Mouse (Mus musculus) lung, postnatal 0 days (tissue): ENCODE measurements around the gene Cd101. TPM values are rescaled to one million over a fixed set of nuclear protein-coding genes. Genes with fewer than 3 reads are reported as not detected.

Experiments
- ATAC-seq: fragments of 200-750 bp; cut with Nextera tagmentation; 2 replicates; pipeline ENCODE4 v1.8.0; 2017; ENCODE audit warnings: moderate library complexity
- DNase-seq: peaks from one replicate; pipeline ENCODE4 v3.0.0-alpha.2; 2016; ENCODE audit warnings: low spot score
- H3K27ac ChIP-seq: fragments of 300-500 bp; sonication (generic); 2 replicates; pipeline ENCODE4 v1.5.1; 2014; ENCODE audit warnings: antibody characterized with exemption, mild to moderate bottlenecking, low read length, mixed read lengths
- H3K27me3 ChIP-seq: fragments of 300-500 bp; sonication (generic); replicated peaks from 2 replicates; pipeline ENCODE4 v1.6.1; 2014; ENCODE audit warnings: low read length, mixed read lengths; ENCODE audit not compliant: insufficient read depth
- H3K36me3 ChIP-seq: fragments of 300-500 bp; sonication (generic); 2 replicates; pipeline ENCODE4 v1.6.1; 2014; ENCODE audit warnings: low read length, mixed read lengths; ENCODE audit not compliant: insufficient read depth
- H3K4me1 ChIP-seq: fragments of 300-500 bp; sonication (generic); 2 replicates; pipeline ENCODE4 v1.6.1; 2014; ENCODE audit warnings: antibody characterized with exemption, low read depth, low read length, mixed read lengths; ENCODE audit not compliant: insufficient read depth
- H3K4me2 ChIP-seq: fragments of 300-500 bp; sonication (generic); replicated peaks from 2 replicates; pipeline ENCODE4 v1.6.1; 2014; ENCODE audit warnings: low read depth, mild to moderate bottlenecking, low read length, moderate library complexity, mixed read lengths
- H3K4me3 ChIP-seq: fragments of 300-500 bp; sonication (generic); 2 replicates; pipeline ENCODE4 v1.5.1; 2014; ENCODE audit warnings: low read depth, low read length
- H3K9ac ChIP-seq: fragments of 300-500 bp; sonication (generic); replicated peaks from 2 replicates; pipeline ENCODE4 v1.6.1; 2014; ENCODE audit warnings: low read depth, mild to moderate bottlenecking
- H3K9me3 ChIP-seq: fragments of 300-500 bp; sonication (generic); 2 replicates; pipeline ENCODE4 v1.6.1; 2016; ENCODE audit warnings: low read length, mixed read lengths
- CTCF ChIP-seq: IDR thresholded peaks from 2 replicates; pipeline ENCODE4 v1.5.1; 2016; ENCODE audit warnings: antibody characterized with exemption, mild to moderate bottlenecking
- EP300 ChIP-seq: IDR thresholded peaks from 2 replicates; pipeline ENCODE4 v1.6.1; 2016; ENCODE audit warnings: antibody characterized with exemption, mild to moderate bottlenecking, control low read depth
- WGBS: fragments of 180-500 bp; shearing (Covaris S2); extraction: QIAGEN DNeasy Blood & Tissue Kit; methylation state at CpG from one replicate; pipeline ENCODE4 v1.1.7; 2014; 5-methylcytosine and 5-hydroxymethylcytosine counted together
- polyA plus RNA-seq: library from polyadenylated mRNA; unstranded; fragments of >200 nt; fragmentation: Nextera tagmentation; extraction: Ambion mirVana; gene quantifications from 2 replicates; pipeline ENCODE4 v1.2.1, GENCODE M21; 2015

Gene Cd101
- polyA plus RNA-seq, 1 experiment from 2014 or later: 0.90 TPM

- Histone ChIP-seq H3K9ac (no peak overlapping the region), H3K27me3 (no peaks in the 10 kb centered on the region), H3K27ac (no peak overlapping the region), H3K4me1 (no peaks in the 10 kb centered on the region), H3K36me3 (no peaks in the 10 kb centered on the region), H3K9me3 (no peaks in the 10 kb centered on the region), H3K4me3 (no peak overlapping the region), H3K4me2 (no peak overlapping the region)
- 80% methylated on average over 6 of the region's 6 CpGs for WGBS
- ATAC-seq (no peak), DNase-seq (no peak)
- no peak for TF ChIP-seq CTCF
- TF ChIP-seq EP300: no peak
Measured at GRCm38 (mm10) chr3:101022967-101023366, 6.4 kb downstream of the Cd101 start.

GRCm38 (mm10) chr3:101021481-101022051 is 7.8 kb downstream of the Cd101 start:
- DNase-seq: no peak
- no peaks in the 10 kb centered on the region for H3K27me3 ChIP-seq
- no peak overlapping the region for H3K27ac ChIP-seq
- no peak overlapping the region for H3K4me2 ChIP-seq
- no peak overlapping the region for H3K4me3 ChIP-seq
- no peaks in the 10 kb centered on the region for H3K4me1 ChIP-seq
- no peak for TF ChIP-seq CTCF
- TF ChIP-seq EP300: no peak
- no peaks in the 10 kb centered on the region for H3K36me3 ChIP-seq
- no peak overlapping the region for H3K9ac ChIP-seq
- no peaks in the 10 kb centered on the region for H3K9me3 ChIP-seq
- 70% methylated on average over 8 of the region's 8 CpGs for WGBS
- ATAC-seq: no peak

GRCm38 (mm10) chr3:101021073-101021472 is 8.3 kb downstream of the Cd101 start:
- no peak overlapping the region for H3K4me3 ChIP-seq
- ATAC-seq (no peak), DNase-seq (no peak)
- H3K9me3 ChIP-seq: no peaks in the 10 kb centered on the region
- no peaks in the 10 kb centered on the region for H3K4me1 ChIP-seq
- H3K4me2 ChIP-seq: no peak overlapping the region
- no peak overlapping the region for H3K9ac ChIP-seq
- no peak overlapping the region for H3K27ac ChIP-seq
- H3K36me3 ChIP-seq: no peaks in the 10 kb centered on the region
- WGBS: 68% methylated on average over 5 of the region's 5 CpGs
- H3K27me3 ChIP-seq: no peaks in the 10 kb centered on the region
- TF ChIP-seq EP300 (no peak), CTCF (no peak)

- TF ChIP-seq CTCF (no peak), EP300 (no peak)
- no peaks in the 10 kb centered on the region for H3K9me3 ChIP-seq
- H3K4me3 ChIP-seq: no peak overlapping the region
- H3K4me1 ChIP-seq: no peaks in the 10 kb centered on the region
- ATAC-seq (no peak), DNase-seq (no peak)
- 76% methylated on average over 6 of the region's 6 CpGs for WGBS
- no peak overlapping the region for H3K4me2 ChIP-seq
- H3K27me3 ChIP-seq: no peaks in the 10 kb centered on the region
- H3K27ac ChIP-seq: no peak overlapping the region
- H3K36me3 ChIP-seq: no peaks in the 10 kb centered on the region
- H3K9ac ChIP-seq: no peak overlapping the region
Measured at GRCm38 (mm10) chr3:101018494-101018893, 10.9 kb downstream of the Cd101 start.

- Histone ChIP-seq H3K4me2 (no peak overlapping the region), H3K9me3 (no peaks in the 10 kb centered on the region), H3K27ac (no peak overlapping the region), H3K4me3 (no peak overlapping the region), H3K27me3 (no peaks in the 10 kb centered on the region), H3K9ac (no peak overlapping the region), H3K36me3 (no peaks in the 10 kb centered on the region), H3K4me1 (no peaks in the 10 kb centered on the region; the same call in 1 of the 2 replicates)
- no peak for ATAC-seq
- no peak for DNase-seq
- TF ChIP-seq CTCF (no peak), EP300 (no peak)
- WGBS: 82% methylated on average over 7 of the region's 7 CpGs
Measured at GRCm38 (mm10) chr3:101016050-101016449, 13.3 kb downstream of the Cd101 start.

GRCm38 (mm10) chr3:101015254-101015653 is 14.1 kb downstream of the Cd101 start:
- Histone ChIP-seq H3K27ac (no peak overlapping the region), H3K4me1 (no peaks in the 10 kb centered on the region; the same call in 1 of the 2 replicates), H3K27me3 (no peaks in the 10 kb centered on the region), H3K4me3 (no peak overlapping the region), H3K4me2 (no peak overlapping the region), H3K36me3 (no peaks in the 10 kb centered on the region), H3K9me3 (no peaks in the 10 kb centered on the region), H3K9ac (no peak overlapping the region)
- ATAC-seq (no peak), DNase-seq (no peak)
- no peak for TF ChIP-seq CTCF
- no peak for TF ChIP-seq EP300
- WGBS: 37% methylated on average over 4 of the region's 4 CpGs

GRCm38 (mm10) chr3:101013536-101013935 is 15.8 kb downstream of the Cd101 start:
- DNase-seq (no peak), ATAC-seq (no peak)
- Histone ChIP-seq H3K4me2 (no peak overlapping the region), H3K9ac (no peak overlapping the region), H3K4me3 (no peak overlapping the region), H3K36me3 (no peaks in the 10 kb centered on the region), H3K27ac (no peak overlapping the region), H3K4me1 (no peaks in the 10 kb centered on the region; the same call in 1 of the 2 replicates), H3K27me3 (no peaks in the 10 kb centered on the region), H3K9me3 (no peaks in the 10 kb centered on the region)
- 81% methylated on average over 3 of the region's 3 CpGs for WGBS
- TF ChIP-seq EP300 (no peak), CTCF (no peak)
